Mouse (Mus musculus): ENCODE measurements around the gene Pdgfb. TPM values are rescaled to one million over a fixed set of nuclear protein-coding genes. Genes with fewer than 3 reads are reported as not detected.

The Pdgfb gene
- polyA plus RNA-seq, 1 experiment, result 21.7 TPM

DNA sequence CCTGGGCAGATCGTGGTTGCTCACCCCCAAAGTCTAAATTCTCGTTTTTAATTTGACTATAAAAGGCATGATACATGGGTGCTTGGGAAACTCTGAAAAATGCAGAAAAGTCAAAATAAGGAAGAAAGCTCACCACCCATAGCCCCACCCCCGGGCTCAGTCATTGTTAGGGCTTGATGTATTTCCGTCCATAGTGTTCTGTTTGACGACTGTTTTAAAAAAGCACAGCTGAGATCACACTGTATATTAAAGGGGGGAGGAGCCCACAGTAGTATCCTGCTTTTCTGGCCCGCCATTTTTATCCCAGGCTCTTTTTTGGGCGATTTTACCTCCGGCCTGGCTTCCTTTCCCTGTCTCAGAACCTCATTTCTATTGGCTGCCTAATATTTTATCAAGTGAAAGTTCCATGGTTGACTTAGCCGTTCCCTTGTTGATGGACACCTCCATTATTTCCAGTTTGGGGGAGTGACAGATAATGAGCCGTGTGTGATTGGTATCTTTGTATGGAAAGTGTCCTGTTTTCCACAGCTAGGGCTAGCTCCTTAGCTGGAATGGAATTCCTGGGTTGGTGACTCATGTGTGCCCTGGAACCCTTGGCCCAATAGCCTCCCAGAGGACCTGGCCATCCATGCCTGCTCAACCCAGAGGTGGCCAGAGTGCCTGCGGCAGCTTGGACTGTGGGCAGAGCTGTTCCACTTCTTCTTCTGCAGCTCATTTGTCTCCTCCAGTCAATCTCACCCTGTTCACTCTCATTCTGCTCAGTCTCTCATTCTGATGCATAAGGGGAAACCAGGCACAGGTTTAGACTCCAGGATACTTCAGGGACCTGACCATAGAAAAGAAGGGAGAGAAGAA lies 22.7 kb upstream of the Pdgfb start:
- no peaks in the 10 kb centered on the region for H3K36me3 ChIP-seq (ENCODE audit: control insufficient read depth, insufficient read depth)
- H3K4me2 ChIP-seq (ENCODE audit: low read depth), result peak overlapping the region; percentile 30
- H3K79me2 ChIP-seq (ENCODE audit: control insufficient read depth, insufficient read depth), result no peaks in the 10 kb centered on the region
- H3ac ChIP-seq (ENCODE audit: control insufficient read depth, insufficient read length), result no peak overlapping the region
- no peak overlapping the region for H3K4me3 ChIP-seq
- H3K27me3 ChIP-seq (ENCODE audit: control insufficient read depth, insufficient read depth, insufficient read length), result no peaks in the 10 kb centered on the region
- TF ChIP-seq MYOG (IDR thresholded peaks at IDR 0.05; ENCODE audit: control insufficient read depth in 1 of 3, insufficient read depth in 1 of 3, insufficient read length in 2 of 3, low read depth in 2 of 3), result no peak
- TF ChIP-seq SRF (IDR thresholded peaks at IDR 0.05; ENCODE audit: control insufficient read depth, insufficient read length, low read depth), result no peak

DNA sequence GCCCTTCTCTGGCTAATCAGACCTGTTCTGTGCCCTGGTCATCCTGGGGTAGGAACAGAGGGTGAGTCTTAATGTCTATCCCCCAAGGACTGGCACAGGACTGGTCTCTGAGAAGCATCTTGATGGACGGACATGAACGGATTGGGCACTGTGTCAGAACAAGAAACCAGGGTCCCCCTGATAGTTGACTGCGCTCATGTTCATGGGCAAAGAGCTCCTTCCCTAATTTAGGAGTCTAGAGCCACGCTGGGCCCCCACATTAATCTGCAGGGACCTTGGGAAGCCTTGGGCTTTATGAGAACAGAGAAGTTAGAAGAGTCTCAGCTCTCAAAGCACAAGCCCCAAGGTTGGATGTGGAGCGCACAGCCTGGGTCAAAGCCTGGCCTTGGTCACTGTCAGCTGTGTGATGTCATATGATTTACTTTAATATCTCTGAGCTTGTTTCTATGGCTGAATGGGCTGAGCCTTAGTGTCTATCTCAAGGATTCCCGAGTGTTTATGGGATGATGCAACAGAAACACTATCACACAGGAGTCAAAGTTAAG lies 20.6 kb upstream of the Pdgfb start:
- no peak overlapping the region for H3ac ChIP-seq (ENCODE audit: control insufficient read depth, insufficient read length)
- H3K27me3 ChIP-seq (ENCODE audit: control insufficient read depth, insufficient read depth, insufficient read length), result no peaks in the 10 kb centered on the region
- H3K79me2 ChIP-seq (ENCODE audit: control insufficient read depth, insufficient read depth), result no peaks in the 10 kb centered on the region
- H3K36me3 ChIP-seq (ENCODE audit: control insufficient read depth, insufficient read depth), result no peaks in the 10 kb centered on the region
- no peak overlapping the region for H3K4me2 ChIP-seq (ENCODE audit: low read depth)
- no peak overlapping the region for H3K4me3 ChIP-seq
- TF ChIP-seq TCF12 (IDR thresholded peaks at IDR 0.05; ENCODE audit: insufficient read depth, poor library complexity, severe bottlenecking), result no peak
- TF ChIP-seq REST (IDR thresholded peaks at IDR 0.05; ENCODE audit: insufficient read depth, insufficient read length), result no peak
- TF ChIP-seq E2F4 (IDR thresholded peaks at IDR 0.05; ENCODE audit: insufficient read depth), result no peak
- no peak for TF ChIP-seq SRF (IDR thresholded peaks at IDR 0.05; ENCODE audit: control insufficient read depth, insufficient read length, low read depth)
- no peak for TF ChIP-seq TCF3 (IDR thresholded peaks at IDR 0.05; ENCODE audit: insufficient read length, low read depth)
- TF ChIP-seq CEBPB (IDR thresholded peaks at IDR 0.05; ENCODE audit: insufficient read depth, poor library complexity, severe bottlenecking), result no peak
- TF ChIP-seq MYOG (IDR thresholded peaks at IDR 0.05; ENCODE audit: control insufficient read depth in 1 of 3, insufficient read depth in 1 of 3, insufficient read length in 2 of 3, low read depth in 2 of 3), result no peak
- TF ChIP-seq POLR2AphosphoS2 (IDR thresholded peaks at IDR 0.05; ENCODE audit: insufficient read length, low read depth), result no peak
- no peak for TF ChIP-seq POLR2A (IDR thresholded peaks at IDR 0.05; ENCODE audit: insufficient read length, low read depth)
- no peak for TF ChIP-seq MAX (IDR thresholded peaks at IDR 0.05; ENCODE audit: low read depth)
- TF ChIP-seq USF1 (IDR thresholded peaks at IDR 0.05; ENCODE audit: low read depth), result no peak

DNA sequence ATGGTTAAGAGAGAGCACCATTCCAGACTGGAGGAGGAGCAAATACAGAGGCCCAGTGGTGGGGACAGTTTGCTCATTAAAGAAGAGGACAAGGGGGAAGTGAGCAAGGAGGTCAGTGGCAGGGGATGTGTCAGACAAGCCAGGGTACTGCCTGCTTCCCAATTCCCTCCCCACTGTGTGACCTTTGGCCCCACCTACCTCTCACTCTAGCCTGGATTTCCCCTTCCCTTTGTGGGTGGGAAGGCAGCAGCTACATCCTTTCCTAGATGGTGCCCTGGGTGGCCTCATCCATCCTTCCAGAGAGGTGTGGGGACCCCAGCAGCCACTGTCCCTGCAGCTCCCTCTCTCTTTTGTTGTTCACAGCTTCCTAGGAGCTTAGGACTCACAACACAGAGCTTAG lies 20.1 kb upstream of the Pdgfb start:
- H3ac ChIP-seq (ENCODE audit: control insufficient read depth, insufficient read length), result no peak overlapping the region
- H3K79me2 ChIP-seq (ENCODE audit: control insufficient read depth, insufficient read depth), result no peaks in the 10 kb centered on the region
- no peaks in the 10 kb centered on the region for H3K27me3 ChIP-seq (ENCODE audit: control insufficient read depth, insufficient read depth, insufficient read length)
- no peak overlapping the region for H3K4me2 ChIP-seq (ENCODE audit: low read depth)
- H3K4me3 ChIP-seq, result no peak overlapping the region
- TF ChIP-seq USF1 (IDR thresholded peaks at IDR 0.05; ENCODE audit: low read depth), result no peak
- no peak for TF ChIP-seq SRF (IDR thresholded peaks at IDR 0.05; ENCODE audit: control insufficient read depth, insufficient read length, low read depth)
- no peak for TF ChIP-seq TCF12 (IDR thresholded peaks at IDR 0.05; ENCODE audit: insufficient read depth, poor library complexity, severe bottlenecking)
- no peak for TF ChIP-seq MYOG (IDR thresholded peaks at IDR 0.05; ENCODE audit: control insufficient read depth in 1 of 3, insufficient read depth in 1 of 3, insufficient read length in 2 of 3, low read depth in 2 of 3)
- TF ChIP-seq MYOD1 (IDR thresholded peaks at IDR 0.05; ENCODE audit: control insufficient read depth in 1 of 3, insufficient read length in 2 of 3, low read depth in 2 of 3), result no peak
- no peak for TF ChIP-seq CEBPB (IDR thresholded peaks at IDR 0.05; ENCODE audit: insufficient read depth, poor library complexity, severe bottlenecking)
- TF ChIP-seq POLR2A (IDR thresholded peaks at IDR 0.05; ENCODE audit: insufficient read length, low read depth), result no peak
- TF ChIP-seq MAX (IDR thresholded peaks at IDR 0.05; ENCODE audit: low read depth), result no peak
- TF ChIP-seq TCF3 (IDR thresholded peaks at IDR 0.05; ENCODE audit: insufficient read length, low read depth), result no peak
- H3K36me3 ChIP-seq (ENCODE audit: control insufficient read depth, insufficient read depth), result no peaks in the 10 kb centered on the region

DNA sequence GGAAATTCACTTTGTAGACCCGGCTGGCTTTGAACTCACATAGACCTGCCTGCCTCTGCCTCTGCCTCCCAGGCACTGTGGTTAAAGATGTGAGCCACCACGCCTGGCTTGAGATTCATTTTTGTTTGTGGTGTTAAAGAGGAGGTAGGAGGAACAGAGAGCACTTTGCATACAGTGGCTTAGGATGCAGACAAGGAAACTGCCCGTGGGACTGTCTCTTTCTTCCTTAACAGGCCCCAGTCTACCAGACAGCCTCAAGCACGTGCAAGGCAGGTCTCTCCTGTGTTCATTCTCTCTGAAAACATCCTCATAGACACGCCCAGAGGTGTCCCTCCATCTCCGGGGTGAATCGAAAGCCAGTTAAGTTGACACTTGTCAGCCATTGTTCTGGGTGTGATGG lies 19.6 kb upstream of the Pdgfb start:
- H3ac ChIP-seq (ENCODE audit: control insufficient read depth, insufficient read length), result no peak overlapping the region
- H3K79me2 ChIP-seq (ENCODE audit: control insufficient read depth, insufficient read depth), result no peaks in the 10 kb centered on the region
- H3K4me3 ChIP-seq, result no peak overlapping the region
- H3K36me3 ChIP-seq (ENCODE audit: control insufficient read depth, insufficient read depth), result no peaks in the 10 kb centered on the region
- H3K27me3 ChIP-seq (ENCODE audit: control insufficient read depth, insufficient read depth, insufficient read length), result no peaks in the 10 kb centered on the region
- TF ChIP-seq POLR2AphosphoS2 (IDR thresholded peaks at IDR 0.05; ENCODE audit: insufficient read length, low read depth), result no peak
- no peak for TF ChIP-seq TCF3 (IDR thresholded peaks at IDR 0.05; ENCODE audit: insufficient read length, low read depth)
- no peak for TF ChIP-seq MYOG (IDR thresholded peaks at IDR 0.05; ENCODE audit: control insufficient read depth in 1 of 3, insufficient read depth in 1 of 3, insufficient read length in 2 of 3, low read depth in 2 of 3)
- TF ChIP-seq POLR2A (IDR thresholded peaks at IDR 0.05; ENCODE audit: insufficient read length, low read depth), result no peak
- TF ChIP-seq SRF (IDR thresholded peaks at IDR 0.05; ENCODE audit: control insufficient read depth, insufficient read length, low read depth), result no peak
- no peak for TF ChIP-seq MAX (IDR thresholded peaks at IDR 0.05; ENCODE audit: low read depth)
- no peak for TF ChIP-seq E2F4 (IDR thresholded peaks at IDR 0.05; ENCODE audit: insufficient read depth)
- no peak for TF ChIP-seq MYOD1 (IDR thresholded peaks at IDR 0.05; ENCODE audit: control insufficient read depth in 1 of 3, insufficient read length in 2 of 3, low read depth in 2 of 3)
- TF ChIP-seq USF1 (IDR thresholded peaks at IDR 0.05; ENCODE audit: low read depth), result no peak
- no peak for TF ChIP-seq TCF12 (IDR thresholded peaks at IDR 0.05; ENCODE audit: insufficient read depth, poor library complexity, severe bottlenecking)
- no peak for TF ChIP-seq REST (IDR thresholded peaks at IDR 0.05; ENCODE audit: insufficient read depth, insufficient read length)
- no peak for TF ChIP-seq CEBPB (IDR thresholded peaks at IDR 0.05; ENCODE audit: insufficient read depth, poor library complexity, severe bottlenecking)
- no peak overlapping the region for H3K4me2 ChIP-seq (ENCODE audit: low read depth)
